Mouse (Mus musculus): ENCODE data around the gene Snrpd2. TPM values are rescaled to one million over a fixed set of nuclear protein-coding genes. Genes with fewer than 3 reads are reported as not detected.

Gene Snrpd2
- polyA plus RNA-seq (2015; fragmentation: Nextera tagmentation; extraction: Ambion mirVana): 189 and 191 TPM in 2 replicates

DNA sequence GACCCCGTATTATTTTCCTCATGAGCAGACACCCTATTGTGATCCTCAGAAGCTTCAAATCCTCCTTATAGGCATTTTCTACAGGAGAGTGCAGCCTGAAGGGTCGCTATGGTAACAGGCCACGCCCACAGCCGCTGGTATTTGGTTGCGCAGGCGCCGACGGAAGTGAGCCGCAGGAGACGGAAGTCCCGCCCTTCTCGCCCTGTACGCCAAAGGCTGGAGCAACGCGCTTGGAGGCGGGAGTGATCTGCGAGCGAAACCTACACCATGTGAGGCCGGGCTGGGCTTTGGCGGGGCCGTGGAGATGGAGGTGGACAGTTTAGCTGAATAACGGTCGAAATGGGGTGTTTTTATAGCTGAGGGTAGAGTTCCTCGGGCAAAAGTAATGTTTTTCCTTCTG lies at the start of gene Snrpd2:
TSS of gene Snrpd2 (plus strand) at position 97 of the 400 bp plus-strand sequence.

GRCm38 (mm10) chr7:19118028-19118771 lies 31.3 kb upstream of the Snrpd2 start, which contains the start of gene Gm4969:
Gene Gm4969 (minus strand): TSS chr7:19118368.

DNA sequence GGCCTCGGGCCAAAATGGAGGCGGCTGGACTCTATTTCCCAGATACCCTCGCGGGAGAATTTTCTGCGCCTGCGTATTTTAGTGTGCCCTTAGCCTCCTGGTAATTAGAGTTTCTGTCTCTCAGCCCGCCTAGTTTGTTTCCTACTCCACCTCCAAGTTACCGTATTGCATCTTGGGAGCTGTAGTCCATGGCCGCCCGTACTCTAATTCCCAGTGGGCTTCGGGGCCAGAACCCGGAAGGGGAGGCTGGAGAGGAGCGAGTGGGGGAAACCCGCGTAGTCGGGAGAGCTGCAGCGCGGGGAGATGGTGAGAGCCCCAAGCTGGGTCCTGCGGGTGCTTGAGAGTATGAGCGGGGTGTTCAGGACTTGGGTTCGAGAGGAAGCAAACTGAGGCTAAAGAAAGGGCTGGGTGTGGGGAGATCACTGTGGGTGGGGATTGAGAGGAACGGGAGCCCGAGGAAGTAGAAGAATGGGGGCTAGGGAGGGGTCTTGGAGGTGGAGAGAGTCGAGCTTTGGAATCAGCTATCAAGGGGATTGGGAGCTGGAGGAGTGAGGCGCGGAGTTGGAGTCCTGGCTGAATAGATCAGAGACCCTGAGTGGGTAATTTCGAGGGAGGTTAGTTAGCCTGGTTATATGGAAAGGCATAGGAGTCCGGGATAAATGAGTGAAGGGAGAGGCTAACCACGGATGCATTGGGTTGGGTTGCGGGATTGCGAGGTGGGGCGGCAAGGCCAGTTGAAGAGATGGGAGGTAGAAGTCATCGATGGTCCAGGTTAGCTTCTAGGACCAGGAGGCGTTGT lies 29.7 kb upstream of the Snrpd2 start, which contains the start of gene Fbxo46:
TSS of gene Fbxo46 (plus strand) at position 229 of the 799 bp plus-strand sequence.

DNA sequence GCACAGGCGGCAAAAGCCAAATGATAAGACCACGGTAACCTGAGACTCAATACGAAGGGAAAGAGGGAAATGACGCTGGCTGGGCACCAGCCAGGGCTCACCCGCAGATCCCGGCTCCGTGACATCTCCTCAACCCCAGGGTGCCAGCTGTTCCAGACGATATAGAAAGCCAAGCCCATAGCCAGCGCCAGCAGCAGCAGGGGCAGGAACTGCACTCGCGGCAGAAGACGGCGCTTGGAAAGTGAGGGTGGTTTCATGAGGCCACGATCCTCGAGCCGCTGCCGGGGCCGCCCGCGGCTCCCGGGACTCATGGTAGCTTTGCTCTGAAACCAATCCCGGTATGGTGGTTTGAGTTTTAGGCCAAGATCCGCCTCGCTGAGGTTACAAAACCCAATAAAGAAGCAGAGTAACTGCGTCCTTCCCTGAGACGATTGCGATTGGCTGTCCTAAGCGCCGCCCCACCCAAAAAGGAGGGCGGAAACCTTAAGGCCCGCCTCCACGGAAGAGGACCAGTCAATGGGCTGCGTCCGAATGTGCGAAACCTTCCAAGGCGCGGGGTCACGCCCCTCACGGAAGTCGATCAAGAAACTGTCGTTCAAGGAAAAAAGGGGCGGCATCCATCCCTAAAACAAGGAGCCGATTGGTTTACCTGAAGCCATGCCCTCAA lies 514 bp upstream of the Snrpd2 start, which contains the start of gene Qpctl:
TSS of gene Qpctl (minus strand) at position 417 of the 667 bp plus-strand sequence.

GRCm38 (mm10) chr7:19165656-19166423 lies 16.3 kb downstream of the Snrpd2 start, which contains the start of gene Gipr:
Gene Gipr (minus strand): TSS chr7:19166127.

GRCm38 (mm10) chr7:19175708-19176515 lies 26.4 kb downstream of the Snrpd2 start, which contains the start of gene Eml2:
Gene Eml2 (plus strand): TSS chr7:19176421.

MicroRNA genes within 50 kb of the gene (microRNA counts, 519-probe panel; counts per million panel counts)
- microRNA mmu-miR-330: not detected

Small RNAs within 50 kb of the gene (microRNA-seq; reads per million reads assigned to microRNA genes)
- gene Mir330: 359 reads per million, percentile 62 among the genes with 10 or more reads in this experiment

Other genes with a start within 250 kb of the Snrpd2 start
- 11.8 and 12.3 TPM in 2 replicates for gene Ccdc61, start 239.3 kb upstream of the Snrpd2 start, polyA plus RNA-seq (2015; fragmentation: Nextera tagmentation; extraction: Ambion mirVana)
- 0.19 and 0.20 TPM in 2 replicates for gene Nova2, start 223.8 kb upstream of the Snrpd2 start, polyA plus RNA-seq (2015; fragmentation: Nextera tagmentation; extraction: Ambion mirVana)
- not detected in 2 replicates for gene Nanos2, start 162.3 kb upstream of the Snrpd2 start, polyA plus RNA-seq (2015; fragmentation: Nextera tagmentation; extraction: Ambion mirVana)
- gene Mypop, start 158.5 kb upstream of the Snrpd2 start, polyA plus RNA-seq (2015; fragmentation: Nextera tagmentation; extraction: Ambion mirVana): 2.3 and 2.4 TPM in 2 replicates
- 7.5 and 8.1 TPM in 2 replicates for gene Irf2bp1, start 145.7 kb upstream of the Snrpd2 start, polyA plus RNA-seq (2015; fragmentation: Nextera tagmentation; extraction: Ambion mirVana)
- not detected in 2 replicates for gene Foxa3, start 126.2 kb upstream of the Snrpd2 start, polyA plus RNA-seq (2015; fragmentation: Nextera tagmentation; extraction: Ambion mirVana)
- gene Sympk, start 125.3 kb upstream of the Snrpd2 start, polyA plus RNA-seq (2015; fragmentation: Nextera tagmentation; extraction: Ambion mirVana): 10.3 and 10.6 TPM in 2 replicates
- not detected in 2 replicates for gene Rsph6a, start 95.0 kb upstream of the Snrpd2 start, polyA plus RNA-seq (2015; fragmentation: Nextera tagmentation; extraction: Ambion mirVana)
- 7.3 and 9.4 TPM in 2 replicates for gene Dmwd, start 73.5 kb upstream of the Snrpd2 start, polyA plus RNA-seq (2015; fragmentation: Nextera tagmentation; extraction: Ambion mirVana)
- 567 and 705 TPM in 2 replicates for gene Dmpk, start 65.9 kb upstream of the Snrpd2 start, polyA plus RNA-seq (2015; fragmentation: Nextera tagmentation; extraction: Ambion mirVana)
- gene Six5, start 55.1 kb upstream of the Snrpd2 start, polyA plus RNA-seq (2015; fragmentation: Nextera tagmentation; extraction: Ambion mirVana): 28.4 and 30.6 TPM in 2 replicates
- gene Gm4969, start 31.4 kb upstream of the Snrpd2 start, polyA plus RNA-seq (2015; fragmentation: Nextera tagmentation; extraction: Ambion mirVana): 0.71 and 1.3 TPM in 2 replicates
- gene Fbxo46, start 29.9 kb upstream of the Snrpd2 start, polyA plus RNA-seq (2015; fragmentation: Nextera tagmentation; extraction: Ambion mirVana): 5.8 and 6.1 TPM in 2 replicates
- gene Qpctl, start 431 bp upstream of the Snrpd2 start, polyA plus RNA-seq (2015; fragmentation: Nextera tagmentation; extraction: Ambion mirVana): 11.9 and 12.2 TPM in 2 replicates
- 0.37 and 0.49 TPM in 2 replicates for gene Gipr, start 16.4 kb downstream of the Snrpd2 start, polyA plus RNA-seq (2015; fragmentation: Nextera tagmentation; extraction: Ambion mirVana)
- gene Eml2, start 26.7 kb downstream of the Snrpd2 start, polyA plus RNA-seq (2015; fragmentation: Nextera tagmentation; extraction: Ambion mirVana): 26.0 and 26.1 TPM in 2 replicates
- 13.5 and 15.9 TPM in 2 replicates for gene Gpr4, start 62.8 kb downstream of the Snrpd2 start, polyA plus RNA-seq (2015; fragmentation: Nextera tagmentation; extraction: Ambion mirVana)
- gene Opa3, start 78.6 kb downstream of the Snrpd2 start, polyA plus RNA-seq (2015; fragmentation: Nextera tagmentation; extraction: Ambion mirVana): 24.9 and 26.7 TPM in 2 replicates
- gene Vasp, start 122.1 kb downstream of the Snrpd2 start, polyA plus RNA-seq (2015; fragmentation: Nextera tagmentation; extraction: Ambion mirVana): 110 and 122 TPM in 2 replicates
- gene Ppm1n, start 130.3 kb downstream of the Snrpd2 start, polyA plus RNA-seq (2015; fragmentation: Nextera tagmentation; extraction: Ambion mirVana): 0.37 TPM in 1 of 2 replicates, not detected in the other
- 19.9 and 21.9 TPM in 2 replicates for gene Rtn2, start 132.9 kb downstream of the Snrpd2 start, polyA plus RNA-seq (2015; fragmentation: Nextera tagmentation; extraction: Ambion mirVana)
- gene Fosb, start 160.3 kb downstream of the Snrpd2 start, polyA plus RNA-seq (2015; fragmentation: Nextera tagmentation; extraction: Ambion mirVana): 0.57 and 0.75 TPM in 2 replicates
- 48.3 and 53.8 TPM in 2 replicates for gene Ercc1, start 195.1 kb downstream of the Snrpd2 start, polyA plus RNA-seq (2015; fragmentation: Nextera tagmentation; extraction: Ambion mirVana)
- 13.3 and 13.8 TPM in 2 replicates for gene Cd3eap, start 209.8 kb downstream of the Snrpd2 start, polyA plus RNA-seq (2015; fragmentation: Nextera tagmentation; extraction: Ambion mirVana)
- gene Ppp1r13l, start 210.0 kb downstream of the Snrpd2 start, polyA plus RNA-seq (2015; fragmentation: Nextera tagmentation; extraction: Ambion mirVana): 9.7 and 11.9 TPM in 2 replicates
- 5.6 and 5.9 TPM in 2 replicates for gene Ercc2, start 232.3 kb downstream of the Snrpd2 start, polyA plus RNA-seq (2015; fragmentation: Nextera tagmentation; extraction: Ambion mirVana)

Measured in urinary bladder, postnatal 0 days (tissue).